Mouse (Mus musculus) gastrocnemius, postnatal 36 days (tissue): ENCODE measurements around the gene Serpina3f. TPM values are rescaled to one million over a fixed set of nuclear protein-coding genes. Genes with fewer than 3 reads are reported as not detected.

Experiments
- DNase-seq, 2 experiments: peaks; one replicate each; pipeline ENCODE4 v3.0.0; 2022
- intact Hi-C: fragments of 180-260 bp; cut with DNase I; formaldehyde crosslinking; loops from one replicate; pipeline ENCODE4 v1.15.1; 2025
- total RNA-seq, 2 experiments: library from RNA; stranded (reverse); gene quantifications; 2 replicates each; pipeline ENCODE4 v1.2.3; 2021

Serpina3f gene
- total RNA-seq, 2 experiments from 2014 or later: not detected

- DNase-seq: no peak
- intact Hi-C loops: no loop called here
These were observed 33.2 kb downstream of the Serpina3f start for GRCm38 (mm10) chr12:104247553-104248002.

DNA sequence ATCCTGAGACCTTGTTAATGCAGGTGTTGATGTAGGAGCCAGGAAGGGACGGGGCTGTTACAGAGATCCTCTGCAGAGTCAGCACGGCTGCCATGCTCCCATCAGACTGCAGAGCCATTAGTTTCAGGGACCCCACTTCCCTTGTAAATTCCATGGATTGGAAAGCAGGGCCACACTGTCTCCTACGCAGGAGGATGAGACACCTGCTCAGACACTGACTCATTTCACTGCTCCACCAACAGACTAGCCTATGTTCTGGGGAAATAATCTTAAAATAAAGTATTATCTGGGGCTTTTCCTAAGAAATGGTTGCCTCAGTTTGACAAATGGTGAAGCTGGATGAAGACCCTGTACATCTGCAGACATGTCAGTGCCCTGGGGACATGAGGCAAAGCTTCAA lies 33.9 kb downstream of the Serpina3f start:
- intact Hi-C loops: no loop called here
- DNase-seq: no peak

DNA sequence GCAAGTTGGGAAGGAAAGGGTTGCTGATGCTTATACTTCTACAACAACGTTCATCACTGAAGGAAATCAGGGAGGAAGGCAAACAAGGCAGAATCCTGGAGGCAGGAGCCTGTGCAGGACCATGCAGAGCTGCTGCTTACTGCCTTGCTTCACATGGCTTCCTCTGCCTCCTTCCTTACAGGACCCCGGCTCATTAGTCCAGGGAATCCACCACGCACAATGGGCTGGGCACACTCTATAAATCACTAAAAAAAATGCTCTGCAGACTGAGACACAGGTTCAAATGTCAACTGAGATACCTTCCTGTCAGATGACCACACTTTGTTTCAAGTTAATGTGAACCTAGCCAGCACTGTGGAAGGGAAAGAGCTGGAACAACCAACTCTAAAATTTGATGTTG lies 46.7 kb downstream of the Serpina3f start:
- intact Hi-C loops: no loop called here

GRCm38 (mm10) chr12:104262863-104263262 lies 48.5 kb downstream of the Serpina3f start, which contains the start of gene Serpina3i:
Serpina3i (plus strand) TSS chr12:104263122.
- intact Hi-C loops: no loop called here
- no peak for DNase-seq

More for the DNA sequence above, 46.7 kb downstream of the Serpina3f start:
- DNase-seq: no peak

- intact Hi-C loops: no loop called here
- DNase-seq: no peak
These were observed 52.0 kb downstream of the Serpina3f start for GRCm38 (mm10) chr12:104266374-104266773.

Other genes starting within 250 kb of the Serpina3f start
- not detected for gene Serpina11, start 224.6 kb upstream of the Serpina3f start, total RNA-seq
- not detected for gene Serpina9, start 200.8 kb upstream of the Serpina3f start, total RNA-seq
- not detected for gene Serpina12, start 170.1 kb upstream of the Serpina3f start, total RNA-seq
- not detected for gene Serpina5, start 113.4 kb upstream of the Serpina3f start, total RNA-seq
- gene Serpina3a, start 101.8 kb upstream of the Serpina3f start, total RNA-seq: not detected
- not detected for gene Serpina3b, start 86.5 kb upstream of the Serpina3f start, total RNA-seq
- gene Serpina3c, start 60.7 kb upstream of the Serpina3f start, total RNA-seq: 1 to 10 TPM; 1.2 to 1.4 TPM
- not detected for gene Serpina3g, start 21.7 kb downstream of the Serpina3f start, total RNA-seq
- not detected for gene Serpina3i, start 48.6 kb downstream of the Serpina3f start, total RNA-seq
- not detected for gene Serpina3j, start 100.0 kb downstream of the Serpina3f start, total RNA-seq
- under 1 TPM; 0.15 to 0.79 TPM for gene Serpina3k, start 123.9 kb downstream of the Serpina3f start, total RNA-seq
- gene Serpina3m, start 123.9 kb downstream of the Serpina3f start, total RNA-seq: under 1 TPM in 1 of 2 experiments, not detected in 1; 0.20 TPM
- 1 to 10 TPM; 2.4 to 6.0 TPM for gene Serpina3n, start 192.2 kb downstream of the Serpina3f start, total RNA-seq